Mouse (Mus musculus): ENCODE results near the gene Phc3. TPM values are rescaled to one million over a fixed set of nuclear protein-coding genes. Genes with fewer than 3 reads are reported as not detected.

The Phc3 gene
- polyA plus RNA-seq, 1 experiment from 2014 or later = 13.7 TPM

DNA sequence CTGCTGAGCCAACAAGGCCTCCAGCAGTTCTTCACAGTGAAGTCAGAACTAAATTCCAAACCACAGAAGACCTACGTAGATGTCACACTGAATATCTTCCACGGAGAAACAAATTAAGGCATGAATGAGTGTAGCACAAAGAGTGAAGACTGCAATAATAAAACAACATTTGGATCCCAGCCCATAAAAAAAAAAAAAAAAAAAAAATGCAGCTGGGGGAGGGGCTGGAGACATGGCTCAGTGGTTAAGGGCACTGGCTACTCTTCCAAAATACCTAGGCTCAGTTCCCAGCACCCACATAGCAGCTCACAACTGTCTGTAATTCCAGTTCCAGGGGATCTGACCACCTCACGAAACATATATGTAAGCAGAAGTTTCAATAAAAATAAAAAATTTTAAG lies 5.0 kb downstream of the Phc3 start:
- Histone ChIP-seq H3K4me1 (ENCODE audit: control insufficient read depth, insufficient read depth, low read length) (peaks cover 7% of the 10 kb centered on the region), H3K9ac (replicated peaks; ENCODE audit: low read depth, low read length) (no peak overlapping the region), H3K27ac (ENCODE audit: low read length) (no peak overlapping the region), H3K4me2 (replicated peaks; ENCODE audit: low read depth, low read length) (no peak overlapping the region), H3K27me3 (ENCODE audit: control insufficient read depth, insufficient read depth, low read length) (no peaks in the 10 kb centered on the region), H3K4me3 (ENCODE audit: low read depth, low read length) (no peak overlapping the region), H3K36me3 (ENCODE audit: control insufficient read depth, insufficient read depth, low read length) (peaks cover 56% of the 10 kb centered on the region), H3K9me3 (ENCODE audit: control insufficient read depth, low read depth, low read length) (no peaks in the 10 kb centered on the region)
- ATAC-seq (ENCODE audit: insufficient number of reproducible peaks, insufficient read depth, low FRiP score, low read depth) = no peak
- WGBS = 92% methylated on average over 3 of the region's 3 CpGs

DNA sequence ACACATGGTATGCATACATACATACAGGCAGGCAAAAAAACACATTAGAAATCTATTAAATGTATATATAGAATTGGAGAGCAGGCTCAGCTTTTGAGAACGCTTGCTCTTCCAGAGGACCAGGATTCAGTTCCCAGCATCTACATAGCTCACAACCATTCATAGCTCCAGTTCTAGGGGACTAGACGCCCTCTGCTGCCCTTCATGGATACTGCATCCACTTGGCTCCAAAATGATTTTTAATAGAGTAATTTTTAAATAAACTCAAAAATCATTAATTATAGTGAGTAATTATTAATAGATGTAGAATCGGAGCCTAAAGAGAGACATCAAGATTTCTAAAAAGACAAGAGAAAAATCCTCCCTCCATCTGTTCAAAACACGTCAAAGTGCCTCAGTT lies 6.1 kb downstream of the Phc3 start:
- Histone ChIP-seq H3K9me3 (ENCODE audit: control insufficient read depth, low read depth, low read length) (no peaks in the 10 kb centered on the region), H3K36me3 (ENCODE audit: control insufficient read depth, insufficient read depth, low read length) (peaks cover 65% of the 10 kb centered on the region), H3K27me3 (ENCODE audit: control insufficient read depth, insufficient read depth, low read length) (no peaks in the 10 kb centered on the region), H3K27ac (ENCODE audit: low read length) (no peak overlapping the region), H3K4me3 (ENCODE audit: low read depth, low read length) (no peak overlapping the region), H3K9ac (replicated peaks; ENCODE audit: low read depth, low read length) (no peak overlapping the region), H3K4me1 (ENCODE audit: control insufficient read depth, insufficient read depth, low read length) (peaks cover 5% of the 10 kb centered on the region), H3K4me2 (replicated peaks; ENCODE audit: low read depth, low read length) (no peak overlapping the region)
- ATAC-seq (ENCODE audit: insufficient number of reproducible peaks, insufficient read depth, low FRiP score, low read depth) = no peak
- 89% methylated on average over 4 of the region's 4 CpGs for WGBS

DNA sequence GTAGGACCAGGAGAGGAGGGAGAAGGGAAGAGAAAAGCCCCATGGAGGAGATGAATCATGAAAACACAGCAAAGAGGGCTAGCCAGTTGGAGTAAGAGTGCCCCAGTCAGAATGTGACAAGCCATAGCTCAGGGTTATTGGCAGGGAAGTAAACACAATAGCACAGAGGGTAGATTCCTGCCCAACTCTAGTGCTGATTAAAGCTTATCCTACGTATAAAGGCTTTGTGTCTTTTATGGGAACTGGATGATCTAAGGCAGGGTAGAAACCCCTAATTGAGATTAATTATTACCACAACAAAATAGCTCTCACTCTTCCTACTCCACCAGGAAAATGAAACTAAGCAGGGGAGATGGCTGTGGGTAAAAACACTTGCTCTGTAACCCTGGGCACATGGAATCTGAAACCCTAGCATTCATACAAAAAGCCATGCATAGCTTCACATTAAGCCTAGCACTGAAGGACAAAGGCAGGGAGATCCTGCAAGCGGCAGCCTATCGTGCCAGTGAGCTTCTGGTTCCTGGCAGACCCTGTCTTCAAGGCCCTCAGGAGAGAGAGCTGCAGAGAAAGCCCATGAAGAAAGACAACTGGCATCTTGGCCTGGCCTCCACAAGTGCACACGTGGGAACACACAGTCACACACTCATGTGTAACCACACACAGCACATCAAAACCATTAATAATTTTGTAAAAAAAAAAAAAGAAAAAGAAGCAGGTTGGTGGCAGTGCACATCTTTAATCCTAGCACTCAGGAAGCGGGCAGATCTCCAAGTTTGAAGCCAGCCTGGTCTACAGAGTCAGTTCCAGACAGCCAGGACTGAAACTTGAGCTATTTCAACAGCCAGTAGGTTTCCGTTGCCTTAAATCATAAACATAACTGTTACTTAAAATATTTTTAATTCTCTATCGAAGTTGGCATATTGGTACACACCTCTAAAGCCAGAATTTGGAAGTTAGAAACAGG lies 9.1 kb downstream of the Phc3 start:
- H3K9me3 ChIP-seq (ENCODE audit: control insufficient read depth, low read depth, low read length) = no peaks in the 10 kb centered on the region
- H3K4me2 ChIP-seq (replicated peaks; ENCODE audit: low read depth, low read length) = no peak overlapping the region
- peaks cover 78% of the 10 kb centered on the region for H3K36me3 ChIP-seq (ENCODE audit: control insufficient read depth, insufficient read depth, low read length)
- 62% methylated on average over 7 of the region's 7 CpGs for WGBS
- no peak overlapping the region for H3K4me3 ChIP-seq (ENCODE audit: low read depth, low read length)
- H3K27ac ChIP-seq (ENCODE audit: low read length) = no peak overlapping the region
- H3K4me1 ChIP-seq (ENCODE audit: control insufficient read depth, insufficient read depth, low read length) = no peaks in the 10 kb centered on the region
- ATAC-seq (ENCODE audit: insufficient number of reproducible peaks, insufficient read depth, low FRiP score, low read depth) = no peak
- H3K27me3 ChIP-seq (ENCODE audit: control insufficient read depth, insufficient read depth, low read length) = no peaks in the 10 kb centered on the region
- H3K9ac ChIP-seq (replicated peaks; ENCODE audit: low read depth, low read length) = no peak overlapping the region

DNA sequence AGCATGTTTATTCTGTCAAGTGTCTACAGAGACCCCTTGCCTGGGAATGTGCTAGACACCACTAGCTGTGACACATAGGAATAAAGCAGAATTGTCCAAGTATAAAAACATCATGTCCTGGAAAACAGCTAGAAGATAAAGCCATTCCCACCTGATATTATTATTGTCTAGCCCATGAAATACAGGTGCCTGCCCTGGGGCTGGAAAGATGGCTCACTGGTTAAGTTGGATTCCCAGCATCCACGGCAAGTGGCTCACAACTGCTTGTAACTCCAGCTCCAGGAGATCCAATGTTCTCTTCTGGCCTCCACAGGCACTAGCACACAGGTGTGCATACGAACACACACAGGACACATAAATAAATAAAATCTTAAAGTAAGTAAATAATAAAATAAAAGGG lies 10.5 kb downstream of the Phc3 start:
- ATAC-seq (ENCODE audit: insufficient number of reproducible peaks, insufficient read depth, low FRiP score, low read depth) = no peak
- H3K4me3 ChIP-seq (ENCODE audit: low read depth, low read length) = no peak overlapping the region
- H3K27ac ChIP-seq (ENCODE audit: low read length) = no peak overlapping the region
- WGBS = 78% methylated on average over 2 of the region's 2 CpGs
- no peaks in the 10 kb centered on the region for H3K9me3 ChIP-seq (ENCODE audit: control insufficient read depth, low read depth, low read length)
- no peak overlapping the region for H3K4me2 ChIP-seq (replicated peaks; ENCODE audit: low read depth, low read length)
- no peaks in the 10 kb centered on the region for H3K4me1 ChIP-seq (ENCODE audit: control insufficient read depth, insufficient read depth, low read length)
- peaks cover 75% of the 10 kb centered on the region for H3K36me3 ChIP-seq (ENCODE audit: control insufficient read depth, insufficient read depth, low read length)
- no peak overlapping the region for H3K9ac ChIP-seq (replicated peaks; ENCODE audit: low read depth, low read length)
- H3K27me3 ChIP-seq (ENCODE audit: control insufficient read depth, insufficient read depth, low read length) = no peaks in the 10 kb centered on the region

DNA sequence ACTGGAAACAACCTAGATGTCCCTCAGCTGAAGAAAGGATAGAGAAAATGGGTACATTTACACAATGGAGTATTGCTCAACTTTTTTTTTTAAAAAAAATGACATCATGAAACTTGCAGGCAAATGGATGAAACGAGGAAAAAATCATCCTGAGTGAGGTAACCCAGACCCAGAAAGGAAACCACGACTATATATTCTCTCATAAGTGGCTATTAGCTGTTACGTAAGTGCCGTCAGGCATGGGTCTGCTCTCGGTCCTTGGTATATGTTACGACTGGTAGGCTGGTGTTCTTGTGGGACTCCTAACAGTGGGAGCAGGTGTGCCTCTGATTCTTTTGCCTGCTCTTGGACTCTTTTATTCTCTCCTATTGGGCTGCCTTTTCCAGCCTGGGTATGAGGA lies 12.9 kb downstream of the Phc3 start:
- ATAC-seq (ENCODE audit: insufficient number of reproducible peaks, insufficient read depth, low FRiP score, low read depth) = no peak
- H3K27me3 ChIP-seq (ENCODE audit: control insufficient read depth, insufficient read depth, low read length) = no peaks in the 10 kb centered on the region
- peaks cover 66% of the 10 kb centered on the region for H3K36me3 ChIP-seq (ENCODE audit: control insufficient read depth, insufficient read depth, low read length)
- no peak overlapping the region for H3K9ac ChIP-seq (replicated peaks; ENCODE audit: low read depth, low read length)
- H3K4me3 ChIP-seq (ENCODE audit: low read depth, low read length) = no peak overlapping the region
- no peaks in the 10 kb centered on the region for H3K9me3 ChIP-seq (ENCODE audit: control insufficient read depth, low read depth, low read length)
- no peak overlapping the region for H3K27ac ChIP-seq (ENCODE audit: low read length)
- no peaks in the 10 kb centered on the region for H3K4me1 ChIP-seq (ENCODE audit: control insufficient read depth, insufficient read depth, low read length)
- H3K4me2 ChIP-seq (replicated peaks; ENCODE audit: low read depth, low read length) = no peak overlapping the region
- WGBS = 95% methylated on average over 6 of the region's 6 CpGs

DNA sequence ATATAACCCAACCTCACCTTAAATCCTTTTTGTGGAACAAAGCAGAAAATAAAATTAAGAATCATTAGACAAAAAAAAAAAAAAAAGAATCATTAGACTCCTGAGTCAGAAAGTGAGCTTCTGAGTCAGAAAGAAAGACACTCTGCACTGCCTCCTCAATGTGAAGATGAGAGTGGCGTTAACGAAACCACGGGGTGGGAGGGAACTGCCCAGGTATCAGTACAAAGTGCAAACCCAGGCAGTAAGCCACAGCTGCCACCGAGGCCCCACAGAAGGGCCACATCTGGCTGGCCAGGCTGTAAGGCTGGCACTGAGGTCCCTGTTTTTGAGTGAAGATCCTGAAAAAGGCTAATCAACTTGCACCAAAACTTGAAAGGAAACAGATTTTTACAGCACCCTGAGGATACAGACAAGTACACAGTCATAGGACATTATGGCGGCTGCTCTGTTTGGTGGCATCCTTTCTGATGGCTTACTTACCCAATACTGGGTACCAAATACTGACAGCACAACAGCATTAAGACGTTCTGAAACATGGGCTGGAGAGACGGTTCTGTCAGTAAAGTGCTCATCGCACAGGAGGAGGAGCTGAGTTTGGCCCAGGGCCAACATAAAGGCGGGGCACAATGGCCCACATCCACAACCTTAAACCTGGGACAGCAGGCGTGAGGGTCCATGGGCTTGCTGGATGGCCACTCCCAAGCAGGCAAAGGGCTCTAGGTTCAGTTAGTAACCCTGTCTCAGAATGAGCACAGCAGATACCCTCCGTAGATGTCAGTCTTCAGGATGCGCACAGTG lies 16.7 kb downstream of the Phc3 start:
- Histone ChIP-seq H3K9ac (replicated peaks; ENCODE audit: low read depth, low read length) (no peak overlapping the region), H3K4me2 (replicated peaks; ENCODE audit: low read depth, low read length) (no peak overlapping the region), H3K4me1 (ENCODE audit: control insufficient read depth, insufficient read depth, low read length) (no peaks in the 10 kb centered on the region), H3K9me3 (ENCODE audit: control insufficient read depth, low read depth, low read length) (no peaks in the 10 kb centered on the region), H3K27me3 (ENCODE audit: control insufficient read depth, insufficient read depth, low read length) (no peaks in the 10 kb centered on the region), H3K27ac (ENCODE audit: low read length) (no peak overlapping the region), H3K36me3 (ENCODE audit: control insufficient read depth, insufficient read depth, low read length) (peaks cover 55% of the 10 kb centered on the region), H3K4me3 (ENCODE audit: low read depth, low read length) (no peak overlapping the region)
- 88% methylated on average over 12 of the region's 12 CpGs for WGBS
- no peak; the same call in 1 of the 2 replicates for ATAC-seq (ENCODE audit: insufficient number of reproducible peaks, insufficient read depth, low FRiP score, low read depth)

DNA sequence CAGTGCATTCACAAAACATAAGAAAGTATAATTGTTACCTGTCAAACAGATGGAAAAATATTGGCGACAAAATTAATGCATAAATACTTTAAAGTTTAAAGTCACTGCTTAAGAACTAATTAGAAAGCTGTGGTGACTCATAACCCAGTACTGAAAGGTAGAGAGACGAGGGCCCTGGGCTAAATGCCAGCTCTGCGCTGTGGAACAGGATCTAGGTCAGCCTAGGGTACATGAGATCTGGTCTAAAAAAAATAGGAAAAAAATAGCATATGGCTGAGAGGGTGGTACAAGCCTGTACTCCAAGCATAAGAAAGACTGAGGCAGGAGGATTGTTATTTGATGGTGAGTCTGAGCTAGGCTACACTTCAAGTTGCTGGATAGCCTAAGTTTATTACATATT lies 17.6 kb downstream of the Phc3 start:
- H3K9me3 ChIP-seq (ENCODE audit: control insufficient read depth, low read depth, low read length) = no peaks in the 10 kb centered on the region
- no peaks in the 10 kb centered on the region for H3K27me3 ChIP-seq (ENCODE audit: control insufficient read depth, insufficient read depth, low read length)
- no peak overlapping the region for H3K4me3 ChIP-seq (ENCODE audit: low read depth, low read length)
- H3K4me1 ChIP-seq (ENCODE audit: control insufficient read depth, insufficient read depth, low read length) = no peaks in the 10 kb centered on the region
- no peak overlapping the region for H3K9ac ChIP-seq (replicated peaks; ENCODE audit: low read depth, low read length)
- WGBS = 82% methylated on average over 3 of the region's 3 CpGs
- no peak overlapping the region for H3K4me2 ChIP-seq (replicated peaks; ENCODE audit: low read depth, low read length)
- no peak overlapping the region for H3K27ac ChIP-seq (ENCODE audit: low read length)
- ATAC-seq (ENCODE audit: insufficient number of reproducible peaks, insufficient read depth, low FRiP score, low read depth) = no peak
- peaks cover 51% of the 10 kb centered on the region for H3K36me3 ChIP-seq (ENCODE audit: control insufficient read depth, insufficient read depth, low read length)

DNA sequence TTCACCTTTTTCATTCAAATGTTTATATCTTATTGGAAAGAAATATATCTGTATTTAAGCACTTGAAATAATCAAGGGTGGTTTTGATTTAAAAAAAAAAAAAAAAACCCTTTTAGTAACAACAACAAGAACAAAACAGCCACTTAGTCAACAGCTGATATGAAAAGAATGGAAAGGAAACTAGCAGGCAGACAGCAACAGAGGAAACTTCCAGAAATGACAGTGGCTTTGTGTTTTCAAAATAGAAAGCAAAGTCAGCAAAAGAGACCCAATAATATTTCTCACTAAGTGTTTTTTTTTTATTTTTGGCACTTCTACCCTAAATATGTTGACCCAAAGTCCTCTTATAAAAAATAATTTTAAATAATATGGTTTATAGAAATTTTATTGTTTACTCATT lies 34.8 kb downstream of the Phc3 start:
- Histone ChIP-seq H3K9me3 (ENCODE audit: control insufficient read depth, low read depth, low read length) (no peaks in the 10 kb centered on the region), H3K27ac (ENCODE audit: low read length) (no peak overlapping the region), H3K4me2 (replicated peaks; ENCODE audit: low read depth, low read length) (no peak overlapping the region), H3K27me3 (ENCODE audit: control insufficient read depth, insufficient read depth, low read length) (no peaks in the 10 kb centered on the region), H3K4me3 (ENCODE audit: low read depth, low read length) (no peak overlapping the region), H3K36me3 (ENCODE audit: control insufficient read depth, insufficient read depth, low read length) (peaks cover 44% of the 10 kb centered on the region), H3K9ac (replicated peaks; ENCODE audit: low read depth, low read length) (no peak overlapping the region), H3K4me1 (ENCODE audit: control insufficient read depth, insufficient read depth, low read length) (no peaks in the 10 kb centered on the region)
- ATAC-seq (ENCODE audit: insufficient number of reproducible peaks, insufficient read depth, low FRiP score, low read depth) = no peak

Measured in stomach, embryonic 14.5 days (tissue).